Mouse (Mus musculus): Measurements from ENCODE around the gene Tm4sf5. TPM values are rescaled to one million over a fixed set of nuclear protein-coding genes. Genes with fewer than 3 reads are reported as not detected.
"Not testable (repeated sequence)": the region's sequence is repeated elsewhere in the genome, so short reads cannot be mapped to it uniquely, and the experiment has no call there.

Tm4sf5 gene
- polyA plus RNA-seq, 1 experiment = 587 TPM

DNA sequence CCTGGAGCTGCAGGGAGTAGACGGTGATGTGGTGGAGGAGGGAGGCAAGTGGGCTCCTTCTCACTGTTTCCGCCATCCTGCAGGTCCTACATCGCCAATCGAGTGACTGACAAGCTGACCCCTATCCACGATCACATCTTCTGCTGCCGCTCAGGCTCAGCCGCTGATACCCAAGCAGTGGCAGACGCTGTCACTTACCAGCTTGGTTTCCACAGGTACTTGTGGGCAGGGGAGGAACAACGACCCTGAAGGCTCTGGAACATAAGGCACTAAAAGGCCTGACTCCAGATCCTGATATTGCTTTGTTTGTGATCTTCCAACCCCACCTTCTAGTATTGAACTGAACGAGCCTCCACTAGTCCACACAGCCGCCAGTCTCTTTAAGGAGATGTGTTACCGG is 21.2 kb downstream of the Tm4sf5 start:
- TF ChIP-seq POLR2A (IDR thresholded peaks at IDR 0.05; ENCODE audit: low read depth, low read length) (no peak), CTCF (IDR thresholded peaks at IDR 0.05; ENCODE audit: extremely low read depth, insufficient read length, insufficient replicate concordance, low read depth, low read length) (no peak)
- 85% methylated on average over 12 of the region's 12 CpGs for WGBS
- no peak overlapping the region for H3K4me3 ChIP-seq (ENCODE audit: low read depth, low read length)
- H3K36me3 ChIP-seq (ENCODE audit: control insufficient read depth, insufficient read depth, low read length) = peaks cover 20% of the 10 kb centered on the region
- peaks cover 5% of the 10 kb centered on the region for H3K4me1 ChIP-seq (ENCODE audit: control insufficient read depth, insufficient read depth, insufficient read length, low read length)
- H3K27me3 ChIP-seq (ENCODE audit: control insufficient read depth, insufficient read depth, low read length) = no peaks in the 10 kb centered on the region
- no peak overlapping the region for H3K27ac ChIP-seq (ENCODE audit: insufficient read depth, low read depth, low read length)

DNA sequence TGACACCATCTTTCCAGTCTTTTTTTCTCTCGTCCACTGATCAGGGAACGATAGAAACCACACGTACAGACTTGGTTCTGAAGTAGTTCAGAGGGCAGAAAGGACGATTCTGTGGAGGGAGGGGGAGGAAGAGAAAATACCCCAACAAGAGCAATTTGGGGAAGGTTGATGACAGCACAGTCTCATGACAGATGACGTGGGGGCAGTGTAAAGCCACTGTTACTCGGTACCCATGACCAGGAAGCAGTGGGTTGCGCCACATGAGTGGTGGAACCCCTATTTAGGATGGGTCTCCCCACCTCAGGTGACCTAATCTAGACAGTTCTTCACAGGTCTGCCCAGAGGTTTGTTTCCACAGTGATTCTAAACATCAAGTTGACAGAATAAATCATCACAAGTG is 23.6 kb downstream of the Tm4sf5 start:
- Histone ChIP-seq H3K27me3 (ENCODE audit: control insufficient read depth, insufficient read depth, low read length) (no peaks in the 10 kb centered on the region), H3K36me3 (ENCODE audit: control insufficient read depth, insufficient read depth, low read length) (peaks cover 20% of the 10 kb centered on the region), H3K4me3 (ENCODE audit: low read depth, low read length) (no peak overlapping the region), H3K27ac (ENCODE audit: insufficient read depth, low read depth, low read length) (no peak overlapping the region), H3K4me1 (ENCODE audit: control insufficient read depth, insufficient read depth, insufficient read length, low read length) (peaks cover 5% of the 10 kb centered on the region)
- 79% methylated on average over 7 of the region's 7 CpGs for WGBS
- TF ChIP-seq CTCF (IDR thresholded peaks at IDR 0.05; ENCODE audit: extremely low read depth, insufficient read length, insufficient replicate concordance, low read depth, low read length) (no peak), POLR2A (IDR thresholded peaks at IDR 0.05; ENCODE audit: low read depth, low read length) (no peak)

DNA sequence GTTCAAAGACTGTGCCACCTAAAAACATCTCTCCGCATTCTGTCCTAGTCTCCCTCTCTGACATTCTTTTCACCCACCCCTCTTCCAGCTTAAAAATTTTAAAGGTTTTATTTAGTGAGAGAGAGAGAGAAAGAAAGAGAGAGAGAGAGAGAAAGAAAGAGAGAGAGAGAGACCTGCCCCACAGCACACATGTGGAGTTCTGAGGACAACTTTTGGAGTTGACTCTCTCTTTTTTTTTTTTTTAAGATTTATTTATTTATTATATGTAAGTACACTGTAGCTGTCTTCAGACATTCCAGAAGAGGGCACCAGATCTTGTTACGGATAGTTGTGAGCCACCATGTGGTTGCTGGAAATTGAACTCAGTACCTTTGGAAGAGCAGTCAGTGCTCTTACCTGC is 26.0 kb downstream of the Tm4sf5 start:
- not testable (repeated sequence) for H3K4me3 ChIP-seq (ENCODE audit: low read depth, low read length); H3K27ac ChIP-seq (ENCODE audit: insufficient read depth, low read depth, low read length); H3K4me1 ChIP-seq (ENCODE audit: control insufficient read depth, insufficient read depth, insufficient read length, low read length); H3K27me3 ChIP-seq (ENCODE audit: control insufficient read depth, insufficient read depth, low read length)
- 64% methylated on average over 2 of the region's 2 CpGs for WGBS
- peaks cover 20% of the 10 kb centered on the region for H3K36me3 ChIP-seq (ENCODE audit: control insufficient read depth, insufficient read depth, low read length)

DNA sequence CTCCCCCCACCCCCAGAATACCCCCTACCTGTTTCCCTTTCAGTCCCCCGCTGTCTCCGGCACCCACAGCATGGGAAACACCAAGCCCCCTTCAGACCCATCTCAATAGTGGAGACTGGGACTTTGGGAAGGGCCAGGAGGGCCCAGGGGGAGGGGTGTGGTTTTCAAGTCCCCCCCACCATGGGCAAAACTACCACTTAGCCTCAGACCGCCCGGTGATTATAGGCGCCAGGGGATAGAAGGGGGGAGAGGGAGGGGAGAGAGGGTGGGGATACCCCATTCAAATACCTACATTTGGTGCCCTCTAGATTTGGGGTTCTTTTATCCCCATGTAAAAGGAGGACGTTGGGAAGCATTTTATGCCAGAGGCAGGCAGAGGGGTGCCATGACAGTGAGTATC is 27.8 kb downstream of the Tm4sf5 start, which contains the start of gene Gm40193:
Gene Gm40193 (minus strand): TSS at position 101 of the 400 bp plus-strand sequence.
- peaks cover 6% of the 10 kb centered on the region for H3K36me3 ChIP-seq (ENCODE audit: control insufficient read depth, insufficient read depth, low read length)
- 85% methylated on average over 6 of the region's 6 CpGs for WGBS

DNA sequence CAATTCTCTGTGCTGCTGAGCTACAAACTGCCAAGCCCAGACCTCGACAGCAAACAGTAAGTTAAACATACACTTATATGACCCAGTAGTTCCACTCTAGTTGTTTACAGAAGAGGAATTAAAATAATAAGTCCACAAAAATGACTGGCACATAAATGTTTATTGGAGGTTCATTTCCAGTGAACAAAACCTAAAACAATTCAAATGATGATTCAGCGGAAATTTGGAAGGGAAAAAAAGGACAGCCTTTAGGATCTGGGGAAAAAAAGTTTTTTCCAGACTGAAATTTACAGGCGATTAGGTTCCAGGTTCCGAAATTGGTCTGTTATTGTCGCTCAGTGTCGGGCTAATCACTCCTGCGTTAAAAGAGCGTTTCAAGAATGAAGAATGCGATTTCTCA is 34.4 kb downstream of the Tm4sf5 start:
- H3K36me3 ChIP-seq (ENCODE audit: control insufficient read depth, insufficient read depth, low read length) = no peaks in the 10 kb centered on the region; the same call in 1 of the 2 replicates
- no peaks in the 10 kb centered on the region for H3K27me3 ChIP-seq (ENCODE audit: control insufficient read depth, insufficient read depth, low read length)
- peak overlapping the region; percentile 23; the same call in 1 of the 2 replicates for H3K27ac ChIP-seq (ENCODE audit: insufficient read depth, low read depth, low read length)
- TF ChIP-seq POLR2A (IDR thresholded peaks at IDR 0.05; ENCODE audit: low read depth, low read length) (no peak), CTCF (IDR thresholded peaks at IDR 0.05; ENCODE audit: extremely low read depth, insufficient read length, insufficient replicate concordance, low read depth, low read length) (no peak)
- peak overlapping the region; percentile 88 for H3K4me3 ChIP-seq (ENCODE audit: low read depth, low read length)
- 2% methylated on average over 9 of the region's 9 CpGs for WGBS
- peaks cover 2% of the 10 kb centered on the region for H3K4me1 ChIP-seq (ENCODE audit: control insufficient read depth, insufficient read depth, insufficient read length, low read length)

More for the DNA sequence above, 27.8 kb downstream of the Tm4sf5 start, which contains the start of gene Gm40193:
- TF ChIP-seq POLR2A (IDR thresholded peaks at IDR 0.05; ENCODE audit: low read depth, low read length) = no peak
- no peak for TF ChIP-seq CTCF (IDR thresholded peaks at IDR 0.05; ENCODE audit: extremely low read depth, insufficient read length, insufficient replicate concordance, low read depth, low read length)
- Histone ChIP-seq H3K4me3 (ENCODE audit: low read depth, low read length) (no peak within 1 kb of the TSS), H3K4me1 (ENCODE audit: control insufficient read depth, insufficient read depth, insufficient read length, low read length) (no peaks in the 10 kb centered on the region), H3K27ac (ENCODE audit: insufficient read depth, low read depth, low read length) (no peak within 1 kb of the TSS), H3K27me3 (ENCODE audit: control insufficient read depth, insufficient read depth, low read length) (no peaks in the 10 kb centered on the region)

DNA sequence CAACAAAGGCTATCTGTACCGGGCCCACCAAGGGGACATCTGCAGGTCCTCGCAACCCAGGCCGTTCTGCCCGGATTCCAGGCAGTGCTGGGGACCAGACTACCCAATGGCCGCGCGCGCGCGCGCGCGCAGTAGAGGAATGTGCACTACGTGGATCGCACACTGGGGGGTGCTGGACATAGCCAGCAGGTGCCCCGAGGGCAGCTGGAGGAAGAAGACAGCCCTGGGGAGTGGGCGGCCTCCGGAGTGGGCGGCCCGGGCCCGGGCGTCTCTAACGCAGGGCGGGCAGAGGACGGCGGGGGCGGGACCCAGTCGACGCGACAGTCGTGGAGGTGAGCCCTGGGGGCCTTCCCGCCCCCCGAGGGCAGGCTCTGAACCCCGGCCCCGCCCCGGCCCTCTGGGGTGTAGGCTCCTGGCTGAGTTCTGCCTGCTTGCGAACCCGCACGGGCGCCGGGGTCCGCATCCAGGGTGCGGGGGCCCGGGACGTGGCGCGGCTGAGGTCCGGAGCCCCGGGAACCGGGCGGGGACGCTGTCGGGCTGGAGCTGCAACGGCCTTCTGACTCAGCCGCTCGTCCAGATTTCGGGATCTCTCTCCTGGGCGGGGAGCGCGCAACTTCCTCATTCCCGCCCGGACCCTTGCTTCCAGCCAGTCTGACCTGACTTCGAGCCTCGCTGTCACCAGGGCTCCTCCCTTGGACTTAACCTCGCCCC is 35.0 kb downstream of the Tm4sf5 start, which contains the start of gene Pld2:
Gene Pld2 (plus strand): TSS at position 188 of the 711 bp plus-strand sequence.
- TF ChIP-seq POLR2A (IDR thresholded peaks at IDR 0.05; ENCODE audit: low read depth, low read length) = no peak; the same call in 1 of the 2 replicates
- peak; percentile 69 for TF ChIP-seq CTCF (IDR thresholded peaks at IDR 0.05; ENCODE audit: extremely low read depth, insufficient read length, insufficient replicate concordance, low read depth, low read length)
- Histone ChIP-seq H3K27me3 (ENCODE audit: control insufficient read depth, insufficient read depth, low read length) (no peaks in the 10 kb centered on the region), H3K4me1 (ENCODE audit: control insufficient read depth, insufficient read depth, insufficient read length, low read length) (peaks cover 2% of the 10 kb centered on the region), H3K36me3 (ENCODE audit: control insufficient read depth, insufficient read depth, low read length) (no peaks in the 10 kb centered on the region; the same call in 1 of the 2 replicates), H3K4me3 (ENCODE audit: low read depth, low read length) (peak within 1 kb of the TSS; percentile 88), H3K27ac (ENCODE audit: insufficient read depth, low read depth, low read length) (peak within 1 kb of the TSS; percentile 27; the same call in 1 of the 2 replicates)
- under 1% methylated on average over 62 of the region's 65 CpGs for WGBS

DNA sequence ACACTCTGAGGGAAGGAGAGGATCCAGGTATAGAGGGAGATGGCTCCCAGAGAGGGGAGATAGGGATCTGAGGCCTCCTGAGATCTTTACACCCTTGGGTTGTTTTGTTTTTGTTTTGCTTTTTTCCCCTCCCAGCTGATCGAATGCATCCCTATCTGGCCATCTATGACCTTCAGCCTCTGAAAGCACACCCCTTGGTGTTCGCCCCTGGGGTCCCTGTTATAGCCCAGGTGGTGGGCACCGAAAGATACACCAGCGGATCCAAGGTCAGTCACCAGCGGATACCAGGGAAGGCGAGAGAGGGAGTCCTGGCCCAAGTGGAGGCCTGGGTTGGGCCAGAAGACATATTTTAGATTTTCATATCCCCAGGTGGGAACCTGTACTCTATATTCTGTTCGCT is 35.9 kb downstream of the Tm4sf5 start:
- TF ChIP-seq CTCF (IDR thresholded peaks at IDR 0.05; ENCODE audit: extremely low read depth, insufficient read length, insufficient replicate concordance, low read depth, low read length) = no peak
- TF ChIP-seq POLR2A (IDR thresholded peaks at IDR 0.05; ENCODE audit: low read depth, low read length) = no peak
- Histone ChIP-seq H3K27ac (ENCODE audit: insufficient read depth, low read depth, low read length) (no peak overlapping the region), H3K4me1 (ENCODE audit: control insufficient read depth, insufficient read depth, insufficient read length, low read length) (peaks cover 2% of the 10 kb centered on the region), H3K27me3 (ENCODE audit: control insufficient read depth, insufficient read depth, low read length) (no peaks in the 10 kb centered on the region), H3K4me3 (ENCODE audit: low read depth, low read length) (peak overlapping the region; percentile 88; the same call in 1 of the 2 replicates), H3K36me3 (ENCODE audit: control insufficient read depth, insufficient read depth, low read length) (no peaks in the 10 kb centered on the region; the same call in 1 of the 2 replicates)
- WGBS = 81% methylated on average over 7 of the region's 7 CpGs
